Mouse (Mus musculus) cortical plate, adult 2 months (tissue): ENCODE data around the gene Plin5.

Experiments
- CTCF ChIP-seq: fragments of 200-500 bp; IDR thresholded peaks from 2 replicates; pipeline ENCODE4 v1.5.1; 2011; ENCODE audit warnings: mild to moderate bottlenecking, control low read depth, low read length; ENCODE audit not compliant: insufficient read depth; ENCODE audit errors: extremely low read depth
- POLR2A ChIP-seq: fragments of 200-500 bp; IDR thresholded peaks from 2 replicates; pipeline ENCODE4 v1.6.1; 2011; ENCODE audit warnings: mild to moderate bottlenecking, low read length, control low read depth; ENCODE audit not compliant: insufficient read depth; ENCODE audit errors: extremely low read depth

DNA sequence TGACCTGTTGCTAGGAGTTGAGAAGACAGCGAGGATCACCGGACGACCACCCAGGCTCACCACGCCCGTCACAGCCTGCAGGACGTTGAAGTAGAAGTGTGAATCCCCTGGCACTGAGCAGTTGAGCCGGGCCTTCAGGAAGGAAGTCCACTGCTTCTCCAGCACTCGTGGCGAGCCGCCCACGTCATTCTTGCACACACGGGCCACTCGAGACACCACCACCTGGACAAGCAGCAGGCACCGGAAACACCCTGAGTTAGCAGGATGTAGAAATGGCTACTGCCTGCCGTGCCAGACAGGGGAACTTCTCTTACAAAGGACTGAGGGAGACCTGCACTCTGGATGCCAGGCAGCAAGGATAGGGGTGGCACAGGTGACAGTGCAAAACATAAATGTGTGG lies 10.8 kb upstream of the Plin5 start:
- TF ChIP-seq CTCF (no peak), POLR2A (no peak)
